Mouse (Mus musculus): ENCODE data around the gene Man1c1.

Gene Man1c1

GRCm38 (mm10) chr4:134543261-134543660 is 160.8 kb downstream of the Man1c1 start:
- peak; percentile 98 for DNase-seq

GRCm38 (mm10) chr4:134542726-134543125 is 161.4 kb downstream of the Man1c1 start:
- no peak for DNase-seq

GRCm38 (mm10) chr4:134538997-134539580 is 165.0 kb downstream of the Man1c1 start:
- DNase-seq, result peak; percentile 88

GRCm38 (mm10) chr4:134535787-134536151 is 168.3 kb downstream of the Man1c1 start:
- DNase-seq, result no peak

- DNase-seq, result peak; percentile 100
These were observed 168.9 kb downstream of the Man1c1 start, which contains the start of gene Mtfr1l for GRCm38 (mm10) chr4:134534932-134535786. TSS of gene Mtfr1l (minus strand) at chr4:134535387.

GRCm38 (mm10) chr4:134534124-134534886 is 169.8 kb downstream of the Man1c1 start:
- peak; percentile 97 for DNase-seq

- DNase-seq, result peak; percentile 91
These were observed 170.7 kb downstream of the Man1c1 start for GRCm38 (mm10) chr4:134533421-134533820.

GRCm38 (mm10) chr4:134532928-134533327 is 171.2 kb downstream of the Man1c1 start:
- no peak for DNase-seq

GRCm38 (mm10) chr4:134526220-134526619 is 177.9 kb downstream of the Man1c1 start:
- DNase-seq, result no peak

- DNase-seq, result no peak
These were observed 178.3 kb downstream of the Man1c1 start for GRCm38 (mm10) chr4:134525806-134526205.

- DNase-seq, result no peak
These were observed 180.6 kb downstream of the Man1c1 start for GRCm38 (mm10) chr4:134523447-134523846.

- no peak for DNase-seq
These were observed 184.8 kb downstream of the Man1c1 start for GRCm38 (mm10) chr4:134519281-134519680.

- DNase-seq, result no peak
These were observed 185.5 kb downstream of the Man1c1 start for GRCm38 (mm10) chr4:134518541-134518940.

- no peak for DNase-seq
These were observed 186.4 kb downstream of the Man1c1 start for GRCm38 (mm10) chr4:134517719-134518118.

- DNase-seq, result peak; percentile 96
These were observed 187.1 kb downstream of the Man1c1 start for GRCm38 (mm10) chr4:134516981-134517380.

GRCm38 (mm10) chr4:134515614-134516013 is 188.5 kb downstream of the Man1c1 start:
- DNase-seq, result no peak

- no peak for DNase-seq
These were observed 189.7 kb downstream of the Man1c1 start for GRCm38 (mm10) chr4:134514309-134514930.

- peak; percentile 96 for DNase-seq
These were observed 191.3 kb downstream of the Man1c1 start for GRCm38 (mm10) chr4:134512798-134513197.

- DNase-seq, result no peak
These were observed 192.4 kb downstream of the Man1c1 start for GRCm38 (mm10) chr4:134511730-134512129.
